Mouse (Mus musculus) granulocyte monocyte progenitor cell, adult 5-6 weeks (primary cell): Measurements from ENCODE around the gene Hc. TPM values are rescaled to one million over a fixed set of nuclear protein-coding genes. Genes with fewer than 3 reads are reported as not detected.

Source experiments
- ATAC-seq: replicated peaks from 2 replicates; pipeline ENCODE4 v1.8.0; 2016; ENCODE audit warnings: mild to moderate bottlenecking, moderate TSS enrichment, inconsistent platforms; ENCODE audit not compliant: poor library complexity, severe bottlenecking
- total RNA-seq, 2 experiments: library from RNA; stranded (forward) in 1 of 2; stranded (reverse) in 1 of 2; fragments of 200-712, 200-1000 nt in 1 of 2; fragments of >200 nt in 1 of 2; fragmentation: Nextera tagmentation in 1 of 2; gene quantifications; 2 replicates each; pipeline ENCODE4 v1.2.3; 2014 to 2017

The Hc gene
- total RNA-seq, 2 experiments from 2014 or later: not detected

DNA sequence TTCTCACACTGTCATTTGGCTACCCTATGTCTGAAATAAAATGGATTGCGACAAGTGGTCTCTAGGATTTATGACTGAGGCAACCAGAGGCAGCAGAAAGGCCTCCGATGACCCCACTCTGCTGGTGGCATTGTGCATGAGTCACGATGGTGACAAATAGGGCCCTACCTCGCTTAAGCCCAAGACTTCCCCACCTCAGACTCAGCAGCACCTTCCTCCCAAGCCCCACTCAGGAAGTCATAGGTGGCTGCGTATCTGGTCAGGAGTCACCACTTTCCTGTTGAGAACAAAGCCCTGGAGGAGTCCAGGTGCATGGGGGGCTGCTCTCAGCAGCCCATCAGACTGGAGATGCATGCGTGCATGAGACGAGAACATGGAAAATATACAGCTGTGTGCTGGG is 102.7 kb downstream of the Hc start:
- peak; percentile 49 for ATAC-seq

GRCm38 (mm10) chr2:34958036-34958435 is 103.2 kb downstream of the Hc start:
- peak; percentile 24 for ATAC-seq

DNA sequence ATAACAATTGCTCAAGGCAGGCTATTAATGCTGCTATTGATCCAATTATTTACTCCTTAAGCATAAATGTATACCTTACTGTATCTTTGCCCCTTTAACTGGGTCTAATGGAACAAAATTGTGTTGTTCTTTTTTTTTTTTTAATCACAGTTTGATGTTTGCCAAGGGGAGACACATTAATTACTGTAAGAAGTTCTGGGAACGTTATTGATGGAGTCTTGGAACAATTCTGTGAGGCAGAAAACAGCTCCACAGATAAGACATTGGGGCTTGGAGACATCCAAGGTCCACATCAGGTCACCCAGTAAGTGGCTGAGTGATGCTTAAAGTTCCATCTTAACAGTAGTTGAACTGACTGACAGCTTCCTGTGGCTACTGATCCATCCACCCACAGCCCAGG is 103.8 kb downstream of the Hc start:
- ATAC-seq: no peak

DNA sequence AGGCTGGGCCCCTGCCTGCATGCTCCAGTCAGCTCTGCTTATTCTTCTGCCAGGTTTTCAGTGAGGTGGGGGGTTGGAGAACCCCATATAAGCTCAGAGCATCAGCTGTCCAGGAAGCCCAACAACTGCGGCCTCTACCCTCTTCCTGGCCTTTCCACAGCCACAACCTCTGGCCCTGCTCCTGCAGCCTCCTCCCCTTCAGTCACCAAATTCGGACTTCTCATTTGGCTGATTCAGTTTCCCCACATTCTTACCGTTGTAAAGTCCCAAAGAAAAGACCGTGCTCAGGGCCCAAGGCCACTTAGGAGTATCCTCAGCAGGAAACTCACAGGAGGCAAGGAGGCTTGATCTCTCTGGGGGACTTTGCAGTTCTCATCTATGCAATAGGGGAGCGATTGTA is 104.3 kb downstream of the Hc start:
- ATAC-seq: no peak

GRCm38 (mm10) chr2:34954344-34954743 is 106.9 kb downstream of the Hc start:
- no peak for ATAC-seq

- no peak for ATAC-seq
Observed at GRCm38 (mm10) chr2:34953547-34954116, 107.6 kb downstream of the Hc start.

DNA sequence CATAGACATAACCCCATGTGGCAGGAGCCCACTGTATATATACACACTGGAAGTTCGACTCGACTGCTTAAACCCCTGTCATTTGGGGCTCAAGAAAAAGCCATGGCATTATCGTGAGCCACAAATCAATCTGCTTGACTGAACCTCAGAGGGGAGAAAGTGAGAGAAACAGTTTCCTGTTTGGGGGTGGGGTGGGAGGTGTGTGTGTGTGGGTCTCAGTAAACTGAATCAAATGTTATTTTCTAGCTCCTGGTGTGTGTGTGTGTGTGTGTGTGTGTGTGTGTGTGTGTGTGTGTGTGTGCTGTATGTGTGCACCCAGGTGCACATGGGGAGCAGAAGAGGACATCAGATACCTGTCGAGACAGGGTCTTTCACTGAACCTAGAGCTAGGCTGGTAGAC is 108.2 kb downstream of the Hc start:
- no peak for ATAC-seq

GRCm38 (mm10) chr2:34951469-34951868 is 109.8 kb downstream of the Hc start:
- ATAC-seq: no peak

DNA sequence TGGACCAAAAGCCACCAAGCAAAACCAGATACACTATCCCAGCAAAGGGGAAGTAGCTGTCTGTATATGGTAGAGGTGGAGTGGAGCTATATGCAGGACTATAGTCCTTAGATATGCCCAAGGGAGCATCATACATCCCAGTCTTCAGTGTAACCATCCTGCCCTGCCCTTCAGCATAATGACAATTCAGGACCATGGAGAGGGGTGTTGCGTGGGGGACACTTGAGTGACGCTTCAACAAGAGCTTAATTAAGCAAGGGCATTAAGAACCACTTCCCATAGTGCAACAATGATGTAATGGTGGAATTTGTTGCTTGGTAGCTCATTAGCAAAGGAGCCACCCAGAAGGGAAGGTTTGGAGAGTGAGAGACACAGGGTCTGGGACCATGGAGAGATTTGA is 112.6 kb downstream of the Hc start:
- ATAC-seq: peak; percentile 66

DNA sequence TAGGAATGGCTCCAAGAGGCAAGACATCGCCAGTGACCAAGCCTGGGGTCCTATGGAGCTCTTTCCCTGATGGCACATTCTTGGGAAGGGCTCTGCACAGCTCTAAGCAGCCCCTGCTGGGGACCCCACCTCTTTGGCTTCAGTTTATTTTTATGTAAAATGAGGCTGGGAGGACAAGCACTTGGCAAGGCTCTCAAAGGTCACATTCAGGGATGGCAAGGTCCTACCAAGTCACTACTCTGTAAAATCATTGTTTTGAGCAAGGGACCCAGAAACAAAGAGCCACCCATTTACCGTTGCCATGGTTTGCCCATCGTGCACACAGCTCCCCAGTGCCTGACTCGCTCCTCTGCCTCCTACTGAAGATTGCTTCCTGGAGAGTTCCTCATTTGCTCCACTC is 115.2 kb downstream of the Hc start:
- peak; percentile 30; the same call in 1 of the 2 replicates for ATAC-seq

- no peak for ATAC-seq
Observed at GRCm38 (mm10) chr2:34945580-34945979, 115.7 kb downstream of the Hc start.

DNA sequence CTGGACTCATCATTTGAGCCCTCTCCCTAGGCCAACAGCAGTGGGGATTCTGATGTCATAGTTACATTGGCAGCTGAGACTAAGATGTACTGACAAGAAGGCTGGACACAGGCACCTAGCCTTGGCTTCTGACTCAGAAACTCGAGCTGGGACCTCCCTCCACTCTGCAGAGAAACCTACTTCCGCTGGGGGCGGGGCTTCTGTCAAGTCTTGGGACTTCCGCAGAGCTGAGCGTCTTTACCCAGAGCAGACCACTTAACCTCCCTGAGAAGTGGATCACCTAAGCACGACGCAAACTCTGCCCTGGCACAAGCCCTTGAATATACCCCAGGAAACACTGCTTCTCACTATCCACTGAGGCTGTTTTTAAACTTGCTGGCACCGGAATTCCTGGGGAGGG is 116.5 kb downstream of the Hc start:
- peak; percentile 74 for ATAC-seq

DNA sequence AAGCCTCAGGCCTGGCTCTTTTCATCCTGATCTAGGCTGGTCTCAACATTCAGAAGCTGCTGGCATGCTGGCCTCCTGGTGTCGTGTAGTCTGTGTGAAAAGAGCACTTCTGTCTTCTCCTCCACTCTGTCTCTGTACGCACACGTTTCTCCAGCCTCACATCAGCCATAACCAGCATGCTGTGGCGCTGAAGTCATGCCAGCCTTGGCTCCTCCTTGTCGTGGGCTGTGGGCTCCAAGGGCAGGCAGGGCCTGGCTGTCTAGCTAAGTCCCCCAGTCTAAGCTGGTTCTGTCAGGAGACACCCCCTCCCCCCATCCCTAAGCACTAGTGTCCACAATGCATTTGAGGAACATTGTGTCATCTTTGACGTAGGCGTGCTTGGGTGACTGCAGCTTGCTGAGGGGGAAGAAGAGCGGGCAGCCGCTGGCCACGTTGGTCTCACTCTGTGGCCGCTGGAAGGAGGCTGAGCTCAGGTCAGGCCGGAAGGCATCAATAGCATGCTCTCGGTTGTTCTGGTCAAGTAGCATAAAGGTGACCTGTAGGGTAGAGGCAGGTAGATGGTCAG is 117.6 kb downstream of the Hc start:
- peak; percentile 35 for ATAC-seq

- no peak for ATAC-seq
Observed at GRCm38 (mm10) chr2:34941061-34941675, 120.1 kb downstream of the Hc start.

DNA sequence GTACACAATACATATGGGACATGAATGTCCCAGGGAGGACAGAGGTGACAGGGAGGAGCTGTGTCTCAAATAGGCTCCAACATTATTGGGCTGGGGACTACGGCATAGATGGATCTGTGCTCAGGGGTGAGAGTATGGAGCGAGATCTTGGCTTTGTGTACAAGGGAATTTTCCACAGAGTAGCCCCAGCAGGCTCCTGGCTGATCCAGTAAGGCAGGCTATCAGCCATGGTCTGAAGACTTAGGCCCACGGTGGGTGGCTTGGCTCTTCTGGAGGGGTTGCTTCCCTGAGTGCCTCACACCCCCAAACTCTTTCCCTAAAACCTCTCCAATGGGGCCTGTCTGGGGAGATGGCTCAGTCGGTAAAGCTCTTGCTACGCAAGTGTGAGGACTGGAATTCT is 121.0 kb downstream of the Hc start:
- ATAC-seq: no peak

- peak; percentile 80 for ATAC-seq
Observed at GRCm38 (mm10) chr2:34938269-34939208, 122.7 kb downstream of the Hc start.

- ATAC-seq: 0 out of 2 replicates have a peak, but pooled peaks have one; percentile 25
Observed at GRCm38 (mm10) chr2:34937460-34937859, 123.8 kb downstream of the Hc start.
